Mouse (Mus musculus) brain, embryonic 14.5 days (tissue): Measurements from ENCODE around the gene Gm10282.

ENCODE experiments used
- CTCF ChIP-seq: fragments of 200-500 bp; IDR thresholded peaks from 2 replicates; pipeline ENCODE4 v1.5.1; 2012; ENCODE audit warnings: inconsistent platforms, mild to moderate bottlenecking, moderate library complexity, borderline replicate concordance; ENCODE audit not compliant: insufficient read depth, insufficient read length; ENCODE audit errors: extremely low read depth
- POLR2A ChIP-seq: fragments of 200-500 bp; IDR thresholded peaks from 2 replicates; pipeline ENCODE4 v1.6.1; 2012; ENCODE audit warnings: mild to moderate bottlenecking, inconsistent platforms, borderline replicate concordance; ENCODE audit not compliant: poor library complexity, insufficient read depth, insufficient read length, severe bottlenecking; ENCODE audit errors: extremely low read depth

- TF ChIP-seq CTCF (no peak), POLR2A (no peak)
Measured at GRCm38 (mm10) chr8:72261431-72261830, 43.6 kb downstream of the Gm10282 start.
